Mouse (Mus musculus) left cerebral cortex, postnatal 4 days (tissue): ENCODE measurements around the gene C730034F03Rik. TPM values are rescaled to one million over a fixed set of nuclear protein-coding genes. Genes with fewer than 3 reads are reported as not detected.

Experiments
- DNase-seq: peaks from one replicate; pipeline ENCODE4 v3.0.0-alpha.2; 2022
- intact Hi-C: fragments of 180-260 bp; cut with DNase I; formaldehyde crosslinking; loops from one replicate; pipeline ENCODE4 v1.15.1; 2025
- total RNA-seq, 2 experiments: library from RNA; stranded (reverse); gene quantifications; 2 replicates each; pipeline ENCODE4 v1.2.3; 2021

Gene C730034F03Rik
- total RNA-seq, 2 experiments from 2014 or later: 1.8 to 3.2 TPM

DNA sequence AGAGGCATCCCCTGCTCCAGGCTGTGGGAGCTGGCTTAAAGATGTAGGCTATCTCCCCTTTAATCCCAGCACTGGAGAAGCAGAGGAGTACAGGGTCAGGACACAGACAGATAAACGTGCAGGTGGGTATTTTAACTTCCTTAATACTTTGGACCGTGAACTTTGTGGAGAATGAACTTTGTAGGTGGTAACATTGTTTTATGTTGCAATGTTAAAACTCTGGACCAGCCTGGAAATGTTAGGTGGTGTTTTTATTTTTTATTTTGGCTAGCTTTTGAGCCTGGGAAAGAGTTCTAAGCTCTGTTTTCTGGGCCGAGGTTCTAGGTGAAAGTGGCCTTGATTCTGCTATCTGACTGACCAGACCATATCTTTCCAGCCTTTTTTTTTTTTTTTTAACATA, 1.9 kb downstream of the C730034F03Rik start:
- intact Hi-C loops: no loop called here
- no peak for DNase-seq

- no peak for DNase-seq
- intact Hi-C loops: no loop called here
Measured at GRCm38 (mm10) chr15:89431806-89432205, 2.4 kb downstream of the C730034F03Rik start.

DNA sequence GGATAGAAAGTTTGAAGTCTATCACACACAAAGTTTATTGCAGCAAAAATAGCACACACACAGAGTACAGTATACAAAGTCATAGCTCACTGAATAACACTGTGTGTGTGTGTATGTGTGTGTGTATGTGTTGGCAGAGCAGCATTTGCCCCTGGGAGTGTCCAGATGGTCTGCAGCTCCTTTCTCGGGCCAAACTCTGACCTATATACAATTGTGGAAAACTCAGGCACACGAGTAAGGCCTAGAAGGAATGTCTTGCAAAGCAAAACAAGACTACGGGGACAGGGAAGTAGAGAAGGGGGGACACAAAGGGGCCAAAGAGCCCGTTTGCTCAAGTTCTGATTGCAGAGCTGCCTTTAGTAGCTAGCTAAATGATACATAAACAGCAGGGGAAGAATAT, 3.6 kb downstream of the C730034F03Rik start:
- intact Hi-C loops: no loop called here
- DNase-seq: no peak

- DNase-seq: no peak
- intact Hi-C loops: no loop called here
Measured at GRCm38 (mm10) chr15:89434136-89434535, 4.7 kb downstream of the C730034F03Rik start.

DNA sequence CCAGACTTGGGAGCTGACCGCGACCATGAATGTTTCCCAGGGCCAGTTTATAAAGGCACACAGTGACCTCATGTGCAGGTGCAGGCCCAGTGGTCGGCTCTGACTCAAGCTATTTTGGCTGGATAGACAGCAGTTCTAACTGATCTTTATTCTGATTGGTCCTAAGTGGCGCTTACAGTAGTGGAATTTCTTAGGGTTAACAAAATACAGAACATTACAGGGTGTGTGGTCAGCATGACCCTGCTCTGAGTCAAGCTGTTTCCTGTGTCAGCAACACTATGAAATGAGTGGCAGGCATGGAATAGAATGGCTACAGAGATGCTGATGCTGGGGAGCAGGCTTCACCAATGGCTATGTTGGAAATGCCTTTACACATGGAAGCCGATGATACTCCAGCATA, 6.5 kb downstream of the C730034F03Rik start:
- no peak for DNase-seq
- intact Hi-C loops: no loop called here

DNA sequence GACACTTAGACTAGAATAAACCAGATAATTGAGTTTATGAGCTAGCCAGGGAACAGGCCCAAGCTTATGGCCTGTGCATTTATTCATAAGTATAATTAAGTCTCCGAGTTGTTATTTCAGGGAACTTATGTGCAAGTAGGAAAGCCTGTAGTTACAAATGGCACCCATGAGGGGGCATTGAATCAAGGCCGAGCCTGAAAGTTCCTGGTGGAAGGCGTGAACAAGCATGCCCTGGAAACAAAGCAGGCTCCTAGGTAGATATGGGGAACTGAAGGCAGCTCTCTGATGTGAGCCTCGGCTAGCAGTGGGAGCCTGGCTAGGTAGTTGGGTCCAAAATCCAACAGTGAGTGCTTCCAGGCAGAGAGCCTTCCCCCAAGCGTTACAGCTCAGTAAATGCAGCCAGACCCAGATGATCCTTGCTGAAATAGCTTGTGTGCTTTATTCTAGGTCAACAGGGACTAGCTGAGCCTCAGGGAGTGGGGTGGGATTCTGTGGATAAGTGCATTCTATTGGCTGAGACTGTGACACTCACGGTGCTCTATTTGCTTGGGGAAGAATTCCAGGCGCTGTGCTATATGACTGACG, 13.2 kb downstream of the C730034F03Rik start:
- DNase-seq: no peak
- intact Hi-C loops: no loop called here

DNA sequence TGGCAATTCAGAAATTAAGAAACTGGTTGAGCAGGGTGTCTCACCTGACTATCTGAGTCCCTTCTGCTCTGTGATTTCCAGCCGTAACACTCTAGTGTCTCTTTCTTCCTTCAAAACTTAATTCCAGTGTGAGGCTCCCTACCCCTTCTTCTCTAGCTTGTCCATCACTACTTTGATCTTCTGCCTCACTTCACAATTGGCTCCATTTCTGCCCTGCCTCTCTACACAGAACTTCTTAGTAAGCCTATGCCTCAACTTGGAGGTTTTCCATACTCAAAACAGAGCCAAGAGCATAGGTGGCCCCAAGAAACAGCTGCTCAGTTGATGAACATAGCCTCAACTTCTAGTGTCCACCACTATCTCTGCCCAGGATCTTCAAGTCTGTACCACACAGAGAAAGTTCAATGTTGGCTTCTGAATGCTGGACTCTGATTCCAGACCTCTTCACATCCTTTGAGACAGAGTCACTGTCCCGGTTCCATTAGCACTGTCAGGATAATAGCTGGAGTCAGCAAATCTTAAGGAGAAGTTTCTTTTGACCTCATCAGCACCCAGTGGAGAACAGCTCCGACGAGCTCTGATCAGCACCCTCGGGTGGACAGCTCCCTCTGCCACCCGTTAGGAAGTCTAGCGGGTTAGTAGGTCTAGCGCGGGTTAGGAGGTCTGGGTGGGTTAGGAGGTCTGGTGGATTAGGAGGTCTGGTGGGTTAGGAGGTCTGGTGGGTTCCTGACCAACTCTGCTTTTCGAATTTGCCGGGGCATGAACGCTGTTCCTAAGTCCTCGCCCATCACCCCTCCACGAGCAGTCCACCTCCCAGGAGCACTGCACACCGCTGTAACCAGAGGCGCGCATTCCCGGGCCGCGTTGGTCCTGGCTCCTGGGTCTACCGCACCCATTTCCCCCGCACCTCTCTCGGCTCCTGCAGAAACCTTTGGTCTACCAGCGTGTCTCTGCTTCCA, 23.8 kb downstream of the C730034F03Rik start:
- intact Hi-C loops: no loop called here
- no peak for DNase-seq

DNA sequence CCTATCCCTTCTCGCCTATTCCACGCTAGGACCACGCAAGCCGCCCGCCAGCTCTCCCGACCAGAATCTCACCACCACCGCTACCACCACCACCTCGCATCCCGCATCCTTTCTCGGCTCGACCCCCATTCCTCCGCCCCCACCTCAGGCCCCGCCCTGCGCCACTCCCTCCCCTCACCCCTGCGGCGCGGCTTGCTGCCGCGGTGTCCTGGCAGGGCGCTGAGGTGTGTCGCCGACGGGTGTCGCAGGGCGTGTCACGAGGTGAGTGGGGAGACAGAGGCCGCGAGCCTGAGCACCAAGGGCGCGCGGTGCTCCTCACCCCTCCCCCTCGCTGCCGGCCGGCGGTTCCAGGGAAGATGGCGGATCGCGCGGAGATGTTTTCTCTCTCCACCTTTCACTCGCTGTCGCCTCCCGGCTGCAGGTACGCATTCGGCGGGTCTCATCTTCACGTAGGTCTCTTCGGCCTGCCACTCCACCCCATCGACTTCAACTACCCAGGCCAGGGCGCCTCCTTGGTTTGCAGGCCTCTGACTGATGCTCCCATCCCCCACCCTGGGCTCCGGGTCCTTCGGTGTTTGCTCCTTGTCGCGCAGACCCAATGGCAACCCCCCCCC, 24.6 kb downstream of the C730034F03Rik start, which contains the start of gene Mapk8ip2:
Gene Mapk8ip2, plus strand, starts transcription at position 49 of the 614 bp plus-strand sequence.
- DNase-seq: peak; percentile 69
- intact Hi-C loops: no loop called here

- intact Hi-C loops: no loop called here
- DNase-seq: no peak
Measured at GRCm38 (mm10) chr15:89454857-89455256, 25.5 kb downstream of the C730034F03Rik start.

- DNase-seq: no peak
- intact Hi-C loops: no loop called here
Measured at GRCm38 (mm10) chr15:89455642-89456041, 26.3 kb downstream of the C730034F03Rik start.

- no peak for DNase-seq
- intact Hi-C loops: no loop called here
Measured at GRCm38 (mm10) chr15:89458942-89459341, 29.6 kb downstream of the C730034F03Rik start.

DNA sequence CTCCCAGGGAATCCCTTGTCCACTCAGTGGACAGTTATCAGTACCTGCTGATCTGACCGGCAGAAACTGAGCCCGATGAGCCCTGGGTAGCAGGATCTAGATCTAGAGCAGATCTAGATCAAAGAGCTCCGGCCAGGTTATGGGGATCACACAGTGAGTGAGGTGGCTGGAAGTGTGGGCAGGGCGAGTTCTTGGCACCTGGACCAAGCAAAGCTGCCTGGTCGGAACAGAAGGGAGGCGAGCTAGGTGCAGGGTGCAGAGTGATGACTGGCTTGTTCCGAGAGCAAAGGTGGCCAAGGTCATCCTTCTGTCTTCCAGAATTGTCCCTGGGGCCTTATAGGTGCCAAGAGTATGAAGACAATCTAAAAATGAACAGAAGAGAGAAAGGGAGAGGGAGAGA, 30.4 kb downstream of the C730034F03Rik start:
- intact Hi-C loops: no loop called here
- DNase-seq: no peak

- intact Hi-C loops: no loop called here
- no peak for DNase-seq
Measured at GRCm38 (mm10) chr15:89460298-89460697, 30.9 kb downstream of the C730034F03Rik start.

DNA sequence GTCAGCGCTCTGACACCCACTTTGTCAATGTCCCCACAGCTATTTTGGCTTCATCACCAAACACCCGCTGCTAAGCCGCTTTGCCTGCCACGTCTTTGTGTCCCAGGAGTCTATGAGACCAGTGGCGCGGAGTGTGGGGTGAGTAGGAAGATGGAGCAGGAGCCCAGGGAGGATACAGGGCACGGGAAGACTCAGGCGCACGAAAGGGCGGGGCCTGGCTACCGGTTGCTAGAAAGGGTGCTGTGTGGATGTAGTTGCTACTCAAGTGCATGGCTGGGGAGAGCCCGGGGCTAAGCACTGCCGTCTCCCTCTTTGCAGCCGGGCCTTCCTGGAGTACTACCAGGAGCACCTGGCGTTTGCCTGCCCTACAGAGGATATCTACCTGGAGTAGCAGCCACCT, 31.9 kb downstream of the C730034F03Rik start:
- no peak for DNase-seq
- intact Hi-C loops: no loop called here

GRCm38 (mm10) chr15:89462176-89462575, 32.8 kb downstream of the C730034F03Rik start:
- no peak for DNase-seq
- intact Hi-C loops: no loop called here

- intact Hi-C loops: no loop called here
- DNase-seq: no peak
Measured at GRCm38 (mm10) chr15:89463334-89464235, 34.2 kb downstream of the C730034F03Rik start.

GRCm38 (mm10) chr15:89465052-89465451, 35.7 kb downstream of the C730034F03Rik start:
- DNase-seq: peak; percentile 49
- intact Hi-C loops: no loop called here

GRCm38 (mm10) chr15:89468577-89468976, 39.2 kb downstream of the C730034F03Rik start:
- intact Hi-C loops: no loop called here
- DNase-seq: no peak

DNA sequence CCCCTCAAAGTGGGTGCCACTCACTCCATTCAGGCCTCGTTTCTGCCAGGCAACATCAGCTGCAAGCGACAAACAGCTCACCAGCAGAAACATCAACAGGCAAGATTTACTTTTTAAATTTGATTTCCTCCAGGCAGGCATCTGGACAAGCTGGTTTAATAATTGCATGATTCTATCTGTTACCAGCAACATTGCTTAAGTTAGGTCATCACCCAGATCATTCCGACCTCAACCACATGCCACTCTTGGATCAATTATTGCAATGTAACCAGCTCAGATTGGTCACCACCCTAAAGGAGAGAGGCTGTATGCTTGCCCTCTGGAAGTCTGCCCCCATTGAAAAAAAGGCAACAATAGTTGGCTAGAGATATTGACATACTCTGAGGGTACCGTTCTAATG, 42.1 kb downstream of the C730034F03Rik start:
- DNase-seq: no peak
- intact Hi-C loops: no loop called here

- no peak for DNase-seq
- intact Hi-C loops: no loop called here
Measured at GRCm38 (mm10) chr15:89473370-89473769, 44.0 kb downstream of the C730034F03Rik start.

DNA sequence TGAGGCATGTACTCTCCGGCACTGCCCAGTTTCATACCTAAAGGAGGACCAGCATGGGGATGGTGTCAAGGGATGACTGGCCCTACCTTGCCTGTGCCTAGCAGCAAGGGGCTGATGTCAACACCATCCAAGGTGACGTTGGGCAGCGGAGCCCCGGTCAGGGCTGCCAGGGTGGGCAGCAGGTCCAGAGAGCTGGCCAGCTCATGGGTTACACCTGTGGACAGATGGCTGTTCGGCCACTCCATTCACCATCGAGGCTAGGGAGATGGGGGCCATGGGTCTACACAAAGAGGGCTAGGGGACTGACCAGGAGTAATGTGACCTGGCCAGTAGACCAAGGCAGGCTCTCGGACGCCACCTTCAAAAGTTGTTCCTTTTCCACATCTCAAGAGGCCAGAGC, 44.5 kb downstream of the C730034F03Rik start:
- intact Hi-C loops: no loop called here
- DNase-seq: no peak
